Mouse (Mus musculus) megakaryocyte, adult 5-6 weeks (primary cell): ENCODE data around the gene Dkk3. TPM values are rescaled to one million over a fixed set of nuclear protein-coding genes. Genes with fewer than 3 reads are reported as not detected.

Experiments
- ATAC-seq: 2 replicates; pipeline ENCODE4 v1.8.0; 2016; ENCODE audit warnings: mild to moderate bottlenecking, inconsistent platforms; ENCODE audit not compliant: poor library complexity, severe bottlenecking
- total RNA-seq, 2 experiments: library from RNA; stranded (forward) in 1 of 2; stranded (reverse) in 1 of 2; fragments of 153-499, 151-499 nt in 1 of 2; fragments of 221-1000, 200-1000 nt in 1 of 2; gene quantifications; 2 replicates each; pipeline versions ENCODE4 v1.2.3 to v1.2.4; 2015 to 2017

Dkk3 gene
- total RNA-seq, 2 experiments from 2014 or later: 0.16 TPM; not detected in 1

- ATAC-seq: no peak
These were observed 74.6 kb downstream of the Dkk3 start for GRCm38 (mm10) chr7:112084222-112084621.

- ATAC-seq: no peak
These were observed 76.2 kb downstream of the Dkk3 start for GRCm38 (mm10) chr7:112082636-112083035.

- no peak for ATAC-seq
These were observed 84.0 kb downstream of the Dkk3 start for GRCm38 (mm10) chr7:112074868-112075267.

Other genes with a start within 250 kb of the Dkk3 start
- 46.7 and 50.4 TPM in 2 replicates for gene Usp47, start 135.6 kb downstream of the Dkk3 start, total RNA-seq (2015)
- gene Usp47, start 135.6 kb downstream of the Dkk3 start, total RNA-seq (2017): 106 and 112 TPM in 2 replicates
- 1.1 and 1.8 TPM in 2 replicates for gene Mical2, start 66.8 kb upstream of the Dkk3 start, total RNA-seq (2015)
- 0.69 and 1.1 TPM in 2 replicates for gene Mical2, start 66.8 kb upstream of the Dkk3 start, total RNA-seq (2017)